Mouse (Mus musculus): ENCODE data around the gene Trim56. TPM values are rescaled to one million over a fixed set of nuclear protein-coding genes. Genes with fewer than 3 reads are reported as not detected.

Gene Trim56
- polyA plus RNA-seq, 1 experiment from 2014 or later: 4.4 TPM

DNA sequence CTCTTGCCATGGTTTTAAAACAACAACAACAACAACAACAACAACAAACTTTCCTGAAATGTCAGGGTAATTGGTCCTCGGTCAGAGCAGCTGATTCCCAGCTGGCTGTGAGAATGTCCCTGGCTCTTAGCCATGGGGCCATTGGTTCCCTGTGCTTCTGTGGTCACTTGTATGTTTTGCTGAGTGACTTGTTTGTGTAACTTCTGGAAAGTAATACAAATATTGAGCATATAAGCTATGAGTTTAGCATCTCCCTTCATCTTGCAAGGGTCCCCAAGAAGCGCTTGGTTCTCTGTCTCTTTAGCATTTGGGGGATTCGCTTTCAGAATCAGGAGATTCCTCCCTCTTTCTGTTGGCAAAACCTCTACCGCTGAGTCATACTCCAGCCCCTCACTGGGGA, 9.6 kb downstream of the Trim56 start:
- ATAC-seq (ENCODE audit: low FRiP score, low TSS enrichment) (no peak), DNase-seq (ENCODE audit: low spot score) (no peak)
- Histone ChIP-seq H3K4me1 (replicated peaks; ENCODE audit: control insufficient read depth, insufficient read depth) (no peaks in the 10 kb centered on the region), H3K9me3 (ENCODE audit: control insufficient read depth, low read length) (no peaks in the 10 kb centered on the region), H3K4me2 (replicated peaks; ENCODE audit: low read depth) (no peak overlapping the region), H3K27ac (replicated peaks) (no peak overlapping the region), H3K36me3 (ENCODE audit: control insufficient read depth, insufficient read depth, low read length) (no peaks in the 10 kb centered on the region), H3K27me3 (ENCODE audit: control insufficient read depth, insufficient read depth, low read length) (no peaks in the 10 kb centered on the region), H3K9ac (ENCODE audit: low read length) (no peak overlapping the region), H3K4me3 (ENCODE audit: low read depth, low read length) (no peak overlapping the region)
- WGBS: 63% methylated on average over 4 of the region's 4 CpGs
- no peak for TF ChIP-seq CTCF (IDR thresholded peaks at IDR 0.05; ENCODE audit: low read depth)
- no peak for TF ChIP-seq EP300 (optimal IDR thresholded peaks at IDR 0.05)

DNA sequence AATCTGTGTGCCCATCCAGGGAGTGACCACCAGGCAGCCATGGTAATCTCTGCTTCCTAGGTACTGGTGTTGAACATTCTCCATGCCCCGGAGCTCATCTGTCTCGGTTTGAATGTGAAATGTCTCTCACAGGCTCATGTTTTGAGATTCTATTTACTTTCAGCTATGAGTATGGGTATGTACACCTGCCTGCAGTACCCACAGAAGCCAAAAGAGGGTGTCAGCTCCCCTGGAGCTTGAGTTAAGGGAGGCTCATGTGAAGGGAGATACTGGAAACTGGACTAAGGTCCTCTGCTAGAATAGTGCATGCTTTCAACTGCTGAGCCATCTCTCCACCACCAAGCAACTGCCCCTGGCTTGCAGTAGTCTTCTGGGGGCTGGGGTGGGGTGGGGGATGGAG, 12.0 kb downstream of the Trim56 start:
- no peak overlapping the region for H3K4me3 ChIP-seq (ENCODE audit: low read depth, low read length)
- H3K9ac ChIP-seq (ENCODE audit: low read length): no peak overlapping the region
- H3K9me3 ChIP-seq (ENCODE audit: control insufficient read depth, low read length): no peaks in the 10 kb centered on the region
- ATAC-seq (ENCODE audit: low FRiP score, low TSS enrichment) (no peak), DNase-seq (ENCODE audit: low spot score) (no peak)
- WGBS: 87% methylated on average over 2 of the region's 2 CpGs
- H3K4me1 ChIP-seq (replicated peaks; ENCODE audit: control insufficient read depth, insufficient read depth): no peaks in the 10 kb centered on the region
- H3K27ac ChIP-seq (replicated peaks): no peak overlapping the region
- H3K27me3 ChIP-seq (ENCODE audit: control insufficient read depth, insufficient read depth, low read length): no peaks in the 10 kb centered on the region
- TF ChIP-seq EP300 (optimal IDR thresholded peaks at IDR 0.05) (no peak), CTCF (IDR thresholded peaks at IDR 0.05; ENCODE audit: low read depth) (peak; percentile 24; the same call in 1 of the 2 replicates)
- no peaks in the 10 kb centered on the region for H3K36me3 ChIP-seq (ENCODE audit: control insufficient read depth, insufficient read depth, low read length)
- H3K4me2 ChIP-seq (replicated peaks; ENCODE audit: low read depth): no peak overlapping the region

GRCm38 (mm10) chr5:137102575-137103522, 13.2 kb downstream of the Trim56 start:
- Histone ChIP-seq H3K4me3 (ENCODE audit: low read depth, low read length) (no peak overlapping the region), H3K27ac (replicated peaks) (no peak overlapping the region), H3K4me2 (replicated peaks; ENCODE audit: low read depth) (no peak overlapping the region), H3K4me1 (replicated peaks; ENCODE audit: control insufficient read depth, insufficient read depth) (no peaks in the 10 kb centered on the region), H3K9me3 (ENCODE audit: control insufficient read depth, low read length) (no peaks in the 10 kb centered on the region), H3K36me3 (ENCODE audit: control insufficient read depth, insufficient read depth, low read length) (no peaks in the 10 kb centered on the region), H3K27me3 (ENCODE audit: control insufficient read depth, insufficient read depth, low read length) (no peaks in the 10 kb centered on the region), H3K9ac (ENCODE audit: low read length) (0 out of 2 replicates have a peak overlapping the region, but pooled peaks have one; percentile 2)
- TF ChIP-seq EP300 (optimal IDR thresholded peaks at IDR 0.05): no peak
- no peak for TF ChIP-seq CTCF (IDR thresholded peaks at IDR 0.05; ENCODE audit: low read depth)
- peak; percentile 38 for DNase-seq (ENCODE audit: low spot score)
- 56% methylated on average over 28 of the region's 28 CpGs for WGBS
- ATAC-seq (ENCODE audit: low FRiP score, low TSS enrichment): peak; percentile 76

DNA sequence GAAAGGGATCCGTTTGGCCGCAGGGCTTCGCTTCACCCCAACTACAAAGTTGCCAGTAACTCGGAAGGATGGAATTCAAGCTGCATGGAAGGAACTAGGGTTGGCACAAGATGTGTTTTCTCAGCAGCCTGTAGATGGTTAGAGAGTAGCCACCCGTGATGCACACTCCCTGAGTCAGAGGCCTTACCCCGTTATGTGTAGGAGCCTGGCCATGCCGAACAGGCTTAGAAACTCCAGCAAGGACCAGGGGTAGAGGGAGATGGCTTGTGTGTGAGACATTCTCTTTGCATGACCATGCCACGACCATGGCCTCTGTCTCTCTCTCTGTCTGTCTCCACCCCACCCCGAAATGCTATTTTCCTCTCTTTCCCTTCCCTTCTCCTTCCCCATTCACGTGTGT, 13.9 kb downstream of the Trim56 start:
- H3K27ac ChIP-seq (replicated peaks): no peak overlapping the region
- H3K4me2 ChIP-seq (replicated peaks; ENCODE audit: low read depth): no peak overlapping the region
- TF ChIP-seq CTCF (IDR thresholded peaks at IDR 0.05; ENCODE audit: low read depth): no peak
- no peak for TF ChIP-seq EP300 (optimal IDR thresholded peaks at IDR 0.05)
- no peaks in the 10 kb centered on the region for H3K27me3 ChIP-seq (ENCODE audit: control insufficient read depth, insufficient read depth, low read length)
- H3K9ac ChIP-seq (ENCODE audit: low read length): no peak overlapping the region
- no peaks in the 10 kb centered on the region for H3K4me1 ChIP-seq (replicated peaks; ENCODE audit: control insufficient read depth, insufficient read depth)
- H3K4me3 ChIP-seq (ENCODE audit: low read depth, low read length): no peak overlapping the region
- H3K36me3 ChIP-seq (ENCODE audit: control insufficient read depth, insufficient read depth, low read length): no peaks in the 10 kb centered on the region
- ATAC-seq (ENCODE audit: low FRiP score, low TSS enrichment) (no peak), DNase-seq (ENCODE audit: low spot score) (no peak)
- H3K9me3 ChIP-seq (ENCODE audit: control insufficient read depth, low read length): no peaks in the 10 kb centered on the region
- WGBS: 71% methylated on average over 10 of the region's 10 CpGs

DNA sequence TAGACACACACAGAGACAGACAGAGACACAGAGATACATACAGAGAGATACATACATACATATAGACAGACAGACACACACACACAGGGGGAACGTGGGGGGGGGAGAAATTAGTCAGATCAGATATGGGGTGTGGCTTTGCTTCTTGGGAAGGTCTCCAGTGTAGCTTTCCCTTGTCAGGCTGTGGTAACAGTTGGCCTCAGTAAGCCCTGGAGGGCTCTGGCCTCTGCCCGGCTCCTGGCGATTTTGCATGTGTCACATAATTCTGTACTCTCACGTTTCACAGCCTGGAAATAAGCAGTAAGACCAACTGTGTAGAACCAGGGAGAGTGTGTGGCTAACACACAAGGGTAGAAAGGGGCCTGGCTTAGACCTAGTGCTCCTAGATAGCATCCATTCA, 15.3 kb downstream of the Trim56 start:
- Histone ChIP-seq H3K9me3 (ENCODE audit: control insufficient read depth, low read length) (no peaks in the 10 kb centered on the region), H3K27me3 (ENCODE audit: control insufficient read depth, insufficient read depth, low read length) (no peaks in the 10 kb centered on the region), H3K4me1 (replicated peaks; ENCODE audit: control insufficient read depth, insufficient read depth) (no peaks in the 10 kb centered on the region), H3K4me3 (ENCODE audit: low read depth, low read length) (no peak overlapping the region), H3K27ac (replicated peaks) (no peak overlapping the region), H3K36me3 (ENCODE audit: control insufficient read depth, insufficient read depth, low read length) (no peaks in the 10 kb centered on the region), H3K9ac (ENCODE audit: low read length) (no peak overlapping the region), H3K4me2 (replicated peaks; ENCODE audit: low read depth) (no peak overlapping the region)
- DNase-seq (ENCODE audit: low spot score) (no peak), ATAC-seq (ENCODE audit: low FRiP score, low TSS enrichment) (no peak)
- no peak for TF ChIP-seq CTCF (IDR thresholded peaks at IDR 0.05; ENCODE audit: low read depth)
- TF ChIP-seq EP300 (optimal IDR thresholded peaks at IDR 0.05): no peak
- WGBS: 57% methylated on average over 4 of the region's 4 CpGs

GRCm38 (mm10) chr5:137098418-137098817, 17.6 kb downstream of the Trim56 start:
- H3K4me2 ChIP-seq (replicated peaks; ENCODE audit: low read depth): no peak overlapping the region
- no peak overlapping the region for H3K9ac ChIP-seq (ENCODE audit: low read length)
- ATAC-seq (ENCODE audit: low FRiP score, low TSS enrichment): no peak
- H3K9me3 ChIP-seq (ENCODE audit: control insufficient read depth, low read length): no peaks in the 10 kb centered on the region
- H3K27ac ChIP-seq (replicated peaks): no peak overlapping the region
- no peak overlapping the region for H3K4me3 ChIP-seq (ENCODE audit: low read depth, low read length)
- H3K27me3 ChIP-seq (ENCODE audit: control insufficient read depth, insufficient read depth, low read length): no peaks in the 10 kb centered on the region
- 55% methylated on average over 11 of the region's 11 CpGs for WGBS
- TF ChIP-seq EP300 (optimal IDR thresholded peaks at IDR 0.05): no peak
- no peak for TF ChIP-seq CTCF (IDR thresholded peaks at IDR 0.05; ENCODE audit: low read depth)
- no peaks in the 10 kb centered on the region for H3K4me1 ChIP-seq (replicated peaks; ENCODE audit: control insufficient read depth, insufficient read depth)
- no peak for DNase-seq (ENCODE audit: low spot score)
- H3K36me3 ChIP-seq (ENCODE audit: control insufficient read depth, insufficient read depth, low read length): no peaks in the 10 kb centered on the region

All from stomach, postnatal 0 days (tissue).